Mouse (Mus musculus): ENCODE results near the gene 4931409K22Rik. TPM values are rescaled to one million over a fixed set of nuclear protein-coding genes. Genes with fewer than 3 reads are reported as not detected.

Gene 4931409K22Rik
- polyA plus RNA-seq, 1 experiment from 2014 or later: 0.13 TPM

- Histone ChIP-seq H3K4me3 (replicated peaks; ENCODE audit: low read length) (peak overlapping the region; percentile 43), H3K27me3 (ENCODE audit: control insufficient read depth, insufficient read depth, low read length) (peaks cover 89% of the 10 kb centered on the region), H3K27ac (ENCODE audit: low read length) (no peak overlapping the region), H3K9ac (ENCODE audit: low read length) (no peak overlapping the region), H3K4me2 (ENCODE audit: low read depth, low read length) (peak overlapping the region; percentile 78), H3K4me1 (ENCODE audit: control insufficient read depth, insufficient read depth, low read length) (peaks cover 8% of the 10 kb centered on the region; the same call in 1 of the 2 replicates), H3K9me3 (replicated peaks; ENCODE audit: control insufficient read depth, low read length) (no peaks in the 10 kb centered on the region), H3K36me3 (ENCODE audit: control insufficient read depth, insufficient read depth, low read length) (no peaks in the 10 kb centered on the region)
- WGBS: 6% methylated on average over 34 of the region's 34 CpGs
- ATAC-seq (ENCODE audit: insufficient read depth, low FRiP score): no peak
These were observed 31.0 kb downstream of the 4931409K22Rik start for GRCm38 (mm10) chr5:24525360-24526189.

DNA sequence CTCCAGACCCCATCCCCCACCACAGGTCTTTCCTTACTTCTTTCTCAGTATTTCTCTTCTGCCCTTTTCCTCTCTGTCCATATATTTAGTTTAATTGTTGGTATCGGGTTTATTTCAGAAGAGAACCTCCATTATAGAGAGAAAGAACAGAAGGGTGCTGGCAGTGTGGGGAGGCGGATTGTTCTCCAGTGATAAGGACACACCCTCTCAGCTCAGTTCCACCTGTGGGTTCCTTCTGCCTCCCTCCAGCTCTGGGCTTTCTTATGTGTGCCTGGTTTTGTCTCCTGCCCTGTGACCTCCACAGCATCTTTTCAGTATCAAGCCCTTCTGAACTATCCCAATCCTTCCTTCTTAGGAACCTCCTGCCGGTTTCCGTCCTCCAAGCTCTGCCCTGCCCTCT is 32.1 kb downstream of the 4931409K22Rik start:
- ATAC-seq (ENCODE audit: insufficient read depth, low FRiP score): no peak
- H3K27ac ChIP-seq (ENCODE audit: low read length): no peak overlapping the region
- H3K4me3 ChIP-seq (replicated peaks; ENCODE audit: low read length): no peak overlapping the region
- H3K4me2 ChIP-seq (ENCODE audit: low read depth, low read length): no peak overlapping the region
- 16% methylated on average over 4 of the region's 4 CpGs for WGBS
- no peaks in the 10 kb centered on the region for H3K9me3 ChIP-seq (replicated peaks; ENCODE audit: control insufficient read depth, low read length)
- H3K4me1 ChIP-seq (ENCODE audit: control insufficient read depth, insufficient read depth, low read length): peaks cover 5% of the 10 kb centered on the region; the same call in 1 of the 2 replicates
- peaks cover 83% of the 10 kb centered on the region for H3K27me3 ChIP-seq (ENCODE audit: control insufficient read depth, insufficient read depth, low read length)
- H3K36me3 ChIP-seq (ENCODE audit: control insufficient read depth, insufficient read depth, low read length): no peaks in the 10 kb centered on the region
- H3K9ac ChIP-seq (ENCODE audit: low read length): no peak overlapping the region

DNA sequence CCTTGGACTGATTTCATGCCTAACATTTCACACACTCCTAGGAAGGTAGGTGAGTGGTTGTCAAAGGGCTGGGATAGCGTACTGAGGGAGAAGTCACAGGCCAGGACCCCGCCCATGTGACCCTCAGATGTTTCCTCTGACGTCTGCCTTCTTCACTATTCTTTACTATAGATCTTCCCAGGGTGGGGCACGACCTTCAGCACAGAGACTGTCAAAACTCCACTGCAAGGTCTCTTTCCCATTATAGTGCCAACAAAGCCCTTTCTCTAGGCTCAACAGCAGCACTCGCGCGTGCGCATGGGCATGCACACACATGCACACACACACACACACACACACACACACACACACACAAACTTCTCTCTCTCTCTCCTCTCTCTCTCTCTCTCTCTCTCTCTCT is 32.8 kb downstream of the 4931409K22Rik start:
- no peak overlapping the region for H3K9ac ChIP-seq (ENCODE audit: low read length)
- no peaks in the 10 kb centered on the region for H3K9me3 ChIP-seq (replicated peaks; ENCODE audit: control insufficient read depth, low read length)
- peaks cover 76% of the 10 kb centered on the region for H3K27me3 ChIP-seq (ENCODE audit: control insufficient read depth, insufficient read depth, low read length)
- no peaks in the 10 kb centered on the region for H3K36me3 ChIP-seq (ENCODE audit: control insufficient read depth, insufficient read depth, low read length)
- WGBS: 47% methylated on average over 8 of the region's 8 CpGs
- H3K4me1 ChIP-seq (ENCODE audit: control insufficient read depth, insufficient read depth, low read length): peaks cover 5% of the 10 kb centered on the region; the same call in 1 of the 2 replicates
- no peak overlapping the region for H3K27ac ChIP-seq (ENCODE audit: low read length)
- no peak overlapping the region for H3K4me2 ChIP-seq (ENCODE audit: low read depth, low read length)
- ATAC-seq (ENCODE audit: insufficient read depth, low FRiP score): no peak
- H3K4me3 ChIP-seq (replicated peaks; ENCODE audit: low read length): no peak overlapping the region

DNA sequence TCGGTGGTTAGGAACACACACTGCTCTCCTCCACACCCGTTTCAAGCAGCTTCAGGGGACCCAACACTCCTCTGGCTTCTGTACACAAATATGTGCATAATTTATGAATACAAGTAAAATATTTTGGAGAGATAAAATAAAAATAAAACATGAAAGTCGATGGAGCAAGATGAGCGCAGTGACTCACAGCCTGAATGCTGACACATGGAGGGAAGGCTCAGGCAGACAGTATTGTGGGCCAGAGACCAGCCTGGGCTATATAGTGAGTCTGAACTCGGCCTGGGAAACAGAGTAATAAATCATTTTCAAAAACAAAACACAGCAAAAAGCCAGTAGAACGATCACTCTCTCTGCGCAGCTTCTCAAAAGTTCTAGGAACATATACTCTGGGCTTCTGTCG is 35.2 kb downstream of the 4931409K22Rik start:
- H3K9ac ChIP-seq (ENCODE audit: low read length): no peak overlapping the region
- H3K4me3 ChIP-seq (replicated peaks; ENCODE audit: low read length): no peak overlapping the region
- no peaks in the 10 kb centered on the region for H3K4me1 ChIP-seq (ENCODE audit: control insufficient read depth, insufficient read depth, low read length)
- H3K9me3 ChIP-seq (replicated peaks; ENCODE audit: control insufficient read depth, low read length): no peaks in the 10 kb centered on the region
- H3K27ac ChIP-seq (ENCODE audit: low read length): no peak overlapping the region
- H3K36me3 ChIP-seq (ENCODE audit: control insufficient read depth, insufficient read depth, low read length): no peaks in the 10 kb centered on the region
- ATAC-seq (ENCODE audit: insufficient read depth, low FRiP score): no peak
- no peak overlapping the region for H3K4me2 ChIP-seq (ENCODE audit: low read depth, low read length)
- WGBS: 55% methylated on average over 8 of the region's 8 CpGs
- H3K27me3 ChIP-seq (ENCODE audit: control insufficient read depth, insufficient read depth, low read length): peaks cover 58% of the 10 kb centered on the region

DNA sequence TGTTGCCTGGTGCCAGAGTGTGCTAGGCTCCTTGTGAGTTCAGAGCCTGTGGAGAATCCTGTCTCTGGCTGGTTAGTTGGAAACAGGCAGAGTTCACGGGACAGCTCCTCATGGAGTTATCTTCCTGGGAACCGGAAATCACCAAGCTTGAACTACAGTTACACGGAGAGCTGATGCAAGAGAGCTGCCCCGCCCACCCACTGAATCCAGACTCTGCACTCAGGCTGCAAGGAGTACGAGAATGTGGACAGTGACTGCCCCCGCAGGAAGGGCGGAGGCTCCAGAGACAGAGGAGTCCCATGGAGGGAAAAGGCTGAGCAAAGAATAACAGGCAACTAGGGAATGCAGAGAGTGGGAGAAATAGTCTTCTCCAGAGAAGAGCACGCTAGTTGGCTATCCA is 44.3 kb downstream of the 4931409K22Rik start:
- no peaks in the 10 kb centered on the region for H3K36me3 ChIP-seq (ENCODE audit: control insufficient read depth, insufficient read depth, low read length)
- 0 out of 2 replicates have a peak, but pooled peaks cover 4% of the 10 kb centered on the region for H3K27me3 ChIP-seq (ENCODE audit: control insufficient read depth, insufficient read depth, low read length)
- H3K27ac ChIP-seq (ENCODE audit: low read length): no peak overlapping the region
- H3K9me3 ChIP-seq (replicated peaks; ENCODE audit: control insufficient read depth, low read length): no peaks in the 10 kb centered on the region
- 39% methylated on average over 8 of the region's 8 CpGs for WGBS
- no peaks in the 10 kb centered on the region; the same call in 1 of the 2 replicates for H3K4me1 ChIP-seq (ENCODE audit: control insufficient read depth, insufficient read depth, low read length)
- H3K9ac ChIP-seq (ENCODE audit: low read length): no peak overlapping the region
- H3K4me2 ChIP-seq (ENCODE audit: low read depth, low read length): no peak overlapping the region
- H3K4me3 ChIP-seq (replicated peaks; ENCODE audit: low read length): no peak overlapping the region
- peak; percentile 47; the same call in 1 of the 2 replicates for ATAC-seq (ENCODE audit: insufficient read depth, low FRiP score)

DNA sequence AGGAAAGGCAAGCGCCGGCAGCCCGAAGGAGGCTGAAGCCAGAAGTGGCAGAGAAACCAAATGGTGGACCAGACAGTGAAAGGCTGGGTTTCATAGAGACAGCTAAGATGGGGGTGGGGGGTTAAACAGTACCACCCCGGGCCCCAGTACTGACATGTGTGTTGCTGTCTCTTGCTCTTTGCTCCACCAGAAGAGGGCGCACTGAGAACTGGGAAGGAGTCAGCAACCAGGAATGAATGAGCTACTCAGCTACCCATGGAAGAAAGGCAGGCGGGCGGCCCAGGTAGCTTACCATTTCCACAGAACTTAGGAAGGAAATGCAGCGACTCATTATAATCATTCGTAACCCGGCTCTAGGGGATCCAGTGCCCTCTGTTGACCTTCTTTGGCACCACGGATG is 46.0 kb downstream of the 4931409K22Rik start:
- H3K27ac ChIP-seq (ENCODE audit: low read length): no peak overlapping the region
- H3K9ac ChIP-seq (ENCODE audit: low read length): no peak overlapping the region
- no peak overlapping the region for H3K4me2 ChIP-seq (ENCODE audit: low read depth, low read length)
- WGBS: 41% methylated on average over 11 of the region's 11 CpGs
- H3K36me3 ChIP-seq (ENCODE audit: control insufficient read depth, insufficient read depth, low read length): no peaks in the 10 kb centered on the region
- ATAC-seq (ENCODE audit: insufficient read depth, low FRiP score): no peak
- H3K4me3 ChIP-seq (replicated peaks; ENCODE audit: low read length): no peak overlapping the region
- no peaks in the 10 kb centered on the region; the same call in 1 of the 2 replicates for H3K4me1 ChIP-seq (ENCODE audit: control insufficient read depth, insufficient read depth, low read length)
- H3K9me3 ChIP-seq (replicated peaks; ENCODE audit: control insufficient read depth, low read length): no peaks in the 10 kb centered on the region
- no peaks in the 10 kb centered on the region for H3K27me3 ChIP-seq (ENCODE audit: control insufficient read depth, insufficient read depth, low read length)

- no peak overlapping the region for H3K4me3 ChIP-seq (replicated peaks; ENCODE audit: low read length)
- 93% methylated on average over 7 of the region's 7 CpGs for WGBS
- no peaks in the 10 kb centered on the region for H3K36me3 ChIP-seq (ENCODE audit: control insufficient read depth, insufficient read depth, low read length)
- no peaks in the 10 kb centered on the region for H3K9me3 ChIP-seq (replicated peaks; ENCODE audit: control insufficient read depth, low read length)
- H3K27ac ChIP-seq (ENCODE audit: low read length): no peak overlapping the region
- H3K9ac ChIP-seq (ENCODE audit: low read length): no peak overlapping the region
- no peak for ATAC-seq (ENCODE audit: insufficient read depth, low FRiP score)
- H3K4me2 ChIP-seq (ENCODE audit: low read depth, low read length): no peak overlapping the region
- H3K4me1 ChIP-seq (ENCODE audit: control insufficient read depth, insufficient read depth, low read length): peaks cover 7% of the 10 kb centered on the region
- H3K27me3 ChIP-seq (ENCODE audit: control insufficient read depth, insufficient read depth, low read length): peaks cover 16% of the 10 kb centered on the region; the same call in 1 of the 2 replicates
These were observed 48.2 kb downstream of the 4931409K22Rik start for GRCm38 (mm10) chr5:24508406-24508805.

DNA sequence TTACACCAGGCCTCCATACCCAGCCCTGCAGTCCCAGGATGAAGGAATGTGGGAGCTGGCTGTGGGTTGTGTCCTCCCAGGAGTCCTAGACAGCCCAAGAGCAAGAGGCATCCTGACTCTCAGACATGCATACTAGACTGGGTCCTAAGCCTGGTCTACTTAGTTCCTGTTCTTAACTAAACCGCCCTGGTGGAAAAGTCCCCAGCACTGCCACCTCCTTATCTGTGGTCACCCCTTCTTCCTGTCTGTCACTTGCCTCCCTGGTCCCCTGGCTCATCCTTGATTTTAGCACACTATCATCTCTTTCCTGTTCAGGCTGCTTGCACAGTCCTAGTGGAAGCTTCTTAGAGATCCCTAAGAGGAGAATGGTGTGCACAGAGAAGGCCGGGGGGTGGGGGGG is 51.1 kb downstream of the 4931409K22Rik start:
- peaks cover 7% of the 10 kb centered on the region; the same call in 1 of the 2 replicates for H3K4me1 ChIP-seq (ENCODE audit: control insufficient read depth, insufficient read depth, low read length)
- WGBS: 47% methylated on average over 2 of the region's 2 CpGs

DNA sequence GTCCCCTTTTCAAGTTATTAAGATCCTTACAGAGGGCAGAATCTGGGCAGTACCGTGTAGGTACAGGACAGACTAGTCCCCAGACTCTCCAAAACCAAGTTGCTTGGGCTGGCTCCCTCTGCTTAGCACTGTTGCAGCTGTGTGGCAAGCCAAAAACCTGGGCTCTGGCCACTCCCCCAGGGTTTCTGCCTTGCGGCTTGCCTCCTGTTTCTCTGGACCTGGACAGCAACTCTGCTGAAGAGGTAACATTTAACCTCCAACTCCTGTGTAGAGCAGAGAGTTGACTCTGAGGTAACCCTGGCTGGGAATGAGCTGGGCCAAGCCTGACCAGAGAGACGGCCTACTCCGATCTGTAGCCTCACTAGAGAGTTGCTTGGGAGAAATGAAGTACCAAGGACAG is 53.8 kb downstream of the 4931409K22Rik start:
- H3K36me3 ChIP-seq (ENCODE audit: control insufficient read depth, insufficient read depth, low read length): peaks cover 33% of the 10 kb centered on the region
- no peak for ATAC-seq (ENCODE audit: insufficient read depth, low FRiP score)
- no peak overlapping the region for H3K4me2 ChIP-seq (ENCODE audit: low read depth, low read length)
- H3K27ac ChIP-seq (ENCODE audit: low read length): no peak overlapping the region
- no peak overlapping the region for H3K4me3 ChIP-seq (replicated peaks; ENCODE audit: low read length)
- no peaks in the 10 kb centered on the region for H3K9me3 ChIP-seq (replicated peaks; ENCODE audit: control insufficient read depth, low read length)
- WGBS: 68% methylated on average over 4 of the region's 4 CpGs
- H3K9ac ChIP-seq (ENCODE audit: low read length): no peak overlapping the region
- peaks cover 17% of the 10 kb centered on the region; the same call in 1 of the 2 replicates for H3K27me3 ChIP-seq (ENCODE audit: control insufficient read depth, insufficient read depth, low read length)
- peaks cover 7% of the 10 kb centered on the region; the same call in 1 of the 2 replicates for H3K4me1 ChIP-seq (ENCODE audit: control insufficient read depth, insufficient read depth, low read length)

More for the DNA sequence above, 51.1 kb downstream of the 4931409K22Rik start:
- H3K4me3 ChIP-seq (replicated peaks; ENCODE audit: low read length): no peak overlapping the region
- no peak overlapping the region for H3K4me2 ChIP-seq (ENCODE audit: low read depth, low read length)
- no peak for ATAC-seq (ENCODE audit: insufficient read depth, low FRiP score)
- H3K27ac ChIP-seq (ENCODE audit: low read length): no peak overlapping the region
- 0 out of 2 replicates have a peak, but pooled peaks cover 10% of the 10 kb centered on the region for H3K36me3 ChIP-seq (ENCODE audit: control insufficient read depth, insufficient read depth, low read length)
- no peak overlapping the region for H3K9ac ChIP-seq (ENCODE audit: low read length)
- H3K9me3 ChIP-seq (replicated peaks; ENCODE audit: control insufficient read depth, low read length): no peaks in the 10 kb centered on the region
- H3K27me3 ChIP-seq (ENCODE audit: control insufficient read depth, insufficient read depth, low read length): peaks cover 17% of the 10 kb centered on the region; the same call in 1 of the 2 replicates

All from stomach, embryonic 16.5 days (tissue).